Mouse (Mus musculus): Measurements from ENCODE around the gene Lingo4.

GRCm38 (mm10) chr3:94377028-94377923, 21.0 kb upstream of the Lingo4 start:
- TF ChIP-seq POLR2A (IDR thresholded peaks at IDR 0.05; ENCODE audit: low read depth, low read length) = no peak
- TF ChIP-seq CTCF (IDR thresholded peaks at IDR 0.05; ENCODE audit: borderline replicate concordance, insufficient read depth, low read length) = no peak
